Mouse (Mus musculus) erythroblast, embryonic 14.5 days (primary cell): Measurements from ENCODE around the gene Ror1. TPM values are rescaled to one million over a fixed set of nuclear protein-coding genes. Genes with fewer than 3 reads are reported as not detected.

Experiments used
- H3K27me3 ChIP-seq: 2 replicates; pipeline ENCODE4 v1.6.1; 2012; ENCODE audit warnings: inconsistent platforms; ENCODE audit not compliant: control insufficient read depth
- H3K36me3 ChIP-seq: 2 replicates; pipeline ENCODE4 v1.6.1; 2012; ENCODE audit warnings: mild to moderate bottlenecking, inconsistent platforms; ENCODE audit not compliant: control insufficient read depth
- H3K4me1 ChIP-seq: 2 replicates; pipeline ENCODE4 v1.6.1; 2012; ENCODE audit warnings: inconsistent platforms; ENCODE audit not compliant: control insufficient read depth
- H3K4me3 ChIP-seq: replicated peaks from 2 replicates; pipeline ENCODE3; 2012; ENCODE audit warnings: moderate library complexity, mild to moderate bottlenecking, inconsistent platforms
- H3K9me3 ChIP-seq: 2 replicates; pipeline ENCODE4 v1.6.1; 2012; ENCODE audit warnings: low read length, inconsistent platforms, mixed read lengths; ENCODE audit not compliant: control insufficient read depth
- GATA1 ChIP-seq: IDR thresholded peaks from 2 replicates; pipeline ENCODE4 v1.6.1; 2012; ENCODE audit warnings: low read length, inconsistent platforms, mixed read lengths
- TAL1 ChIP-seq: IDR thresholded peaks from 3 replicates; pipeline ENCODE4 v1.6.1; 2012; ENCODE audit warnings: low read length, inconsistent platforms, mixed read lengths
- polyA plus RNA-seq: library from polyadenylated mRNA; stranded (reverse); fragments of >175 nt; gene quantifications from 2 replicates; pipeline ENCODE4 v1.2.3, GENCODE M21; 2012

The Ror1 gene
- polyA plus RNA-seq, 1 experiment: not detected

GRCm38 (mm10) chr4:100321758-100322157 is 226.2 kb downstream of the Ror1 start:
- H3K4me3 ChIP-seq: no peak overlapping the region
- TF ChIP-seq GATA1 (no peak), TAL1 (no peak)
- no peaks in the 10 kb centered on the region for H3K27me3 ChIP-seq
- peaks cover 6% of the 10 kb centered on the region for H3K9me3 ChIP-seq
- no peaks in the 10 kb centered on the region for H3K4me1 ChIP-seq
- no peaks in the 10 kb centered on the region for H3K36me3 ChIP-seq

DNA sequence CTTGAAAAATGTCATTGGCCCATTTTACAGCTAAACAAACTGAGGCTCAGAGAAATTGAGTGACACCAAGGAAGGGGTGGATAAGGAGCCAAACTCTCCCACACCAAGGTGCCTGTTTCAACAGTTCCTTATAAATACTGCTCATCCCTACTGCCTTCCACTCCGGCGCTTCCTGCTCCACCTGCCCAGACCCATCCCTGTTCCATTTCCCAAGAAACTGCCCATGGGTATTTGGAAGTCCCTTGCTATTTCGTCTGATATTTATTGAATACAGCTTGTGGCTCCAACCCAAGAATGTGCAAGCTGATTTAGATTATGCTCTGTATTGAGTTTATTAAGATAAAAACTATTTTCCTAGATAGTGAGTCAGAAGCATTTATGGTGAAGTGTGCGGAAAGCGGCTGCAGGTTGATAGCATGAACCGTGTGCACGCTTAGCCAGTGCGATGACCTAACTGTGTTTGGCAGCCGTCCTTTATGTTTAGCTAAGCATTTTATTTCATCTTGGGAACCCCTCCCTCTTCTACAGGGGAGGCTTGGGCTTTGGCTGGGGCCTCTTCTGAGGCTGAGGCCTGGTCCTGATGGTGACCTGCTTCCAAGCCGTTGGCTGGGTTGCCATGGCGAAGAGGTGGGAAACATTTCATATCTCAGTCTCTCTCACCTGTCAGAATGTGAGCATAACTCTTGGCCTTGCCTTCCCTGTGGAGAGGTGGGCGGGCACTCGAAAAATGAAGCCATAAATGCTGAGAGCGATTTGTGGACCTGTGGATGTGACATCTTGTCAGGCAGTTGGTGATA is 229.3 kb downstream of the Ror1 start:
- Histone ChIP-seq H3K4me1 (no peaks in the 10 kb centered on the region), H3K36me3 (no peaks in the 10 kb centered on the region), H3K4me3 (no peak overlapping the region), H3K9me3 (no peaks in the 10 kb centered on the region), H3K27me3 (no peaks in the 10 kb centered on the region)
- TF ChIP-seq GATA1: no peak

DNA sequence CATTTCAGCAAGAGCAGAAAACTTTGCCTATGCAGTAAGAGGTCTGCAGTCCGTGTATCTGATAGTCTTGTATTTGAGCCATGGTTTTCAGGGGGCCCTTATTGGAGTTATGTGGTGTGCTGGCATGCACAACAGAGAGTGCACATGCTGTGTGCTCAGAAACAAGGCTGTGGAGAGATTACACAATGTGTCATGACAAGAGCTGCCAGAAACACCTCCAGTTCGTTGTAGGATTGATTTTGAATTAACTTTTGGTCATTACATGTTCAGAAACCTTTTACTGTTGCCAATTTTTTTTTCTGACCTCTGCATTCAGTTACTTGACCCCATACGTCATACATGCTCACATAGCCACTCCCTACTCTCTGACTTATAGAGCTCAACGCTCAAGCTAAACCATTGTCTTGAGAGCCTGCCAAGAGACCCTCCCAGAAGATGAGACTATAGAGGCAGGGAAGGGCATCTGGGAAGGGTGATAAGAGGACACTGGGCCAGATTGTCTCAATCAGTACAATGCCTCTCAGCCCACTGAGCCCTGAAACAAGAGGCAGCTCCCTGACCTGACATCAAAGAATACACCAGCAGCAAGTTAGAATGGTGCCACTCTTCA is 232.9 kb downstream of the Ror1 start:
- no peak overlapping the region for H3K4me3 ChIP-seq
- no peaks in the 10 kb centered on the region for H3K36me3 ChIP-seq
- TF ChIP-seq GATA1 (no peak), TAL1 (no peak)

DNA sequence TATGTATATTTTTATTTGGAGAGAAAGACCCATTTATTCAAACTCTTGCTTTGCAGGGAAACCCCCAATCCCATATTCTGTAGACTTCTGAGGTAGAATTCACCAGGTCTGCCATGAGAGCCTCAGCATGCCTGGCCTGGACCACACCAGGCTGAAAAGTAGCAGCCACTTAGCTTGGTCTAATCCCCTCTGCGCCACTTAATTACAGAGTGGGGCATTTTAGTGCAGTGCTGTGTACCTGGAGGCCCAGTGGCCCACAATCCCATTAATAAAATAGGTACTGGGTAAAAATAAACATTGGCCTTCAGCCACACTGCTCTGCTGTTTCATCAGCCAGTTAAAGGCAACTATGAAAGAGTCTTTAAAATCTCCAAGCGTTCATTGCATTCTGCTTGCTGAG is 239.6 kb downstream of the Ror1 start:
- Histone ChIP-seq H3K4me1 (no peaks in the 10 kb centered on the region), H3K36me3 (no peaks in the 10 kb centered on the region), H3K4me3 (no peak overlapping the region), H3K9me3 (peaks cover 2% of the 10 kb centered on the region; the same call in 1 of the 2 replicates), H3K27me3 (no peaks in the 10 kb centered on the region)
- TF ChIP-seq TAL1 (no peak), GATA1 (no peak)

More for the DNA sequence above, 232.9 kb downstream of the Ror1 start:
- Histone ChIP-seq H3K9me3 (no peaks in the 10 kb centered on the region), H3K4me1 (no peaks in the 10 kb centered on the region), H3K27me3 (no peaks in the 10 kb centered on the region)

DNA sequence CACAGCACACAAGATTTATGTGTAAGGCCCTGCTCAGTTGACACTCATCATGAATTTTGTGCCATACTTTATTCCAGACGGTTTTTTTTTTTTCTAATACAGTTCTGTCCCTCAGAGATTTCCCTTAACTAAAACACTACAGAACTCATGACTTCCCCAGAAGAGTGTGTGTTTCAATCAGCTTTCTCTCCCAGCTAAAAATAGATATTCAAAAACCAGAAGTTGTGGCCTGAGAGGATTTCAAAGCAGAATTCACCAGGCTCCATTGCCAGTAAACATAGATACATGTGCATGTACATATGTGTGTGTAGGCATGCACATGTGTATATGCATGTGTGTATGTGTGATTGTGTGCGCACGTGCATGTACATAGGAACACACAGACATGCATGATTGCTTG is 252.2 kb downstream of the Ror1 start:
- no peak for TF ChIP-seq GATA1
- no peak for TF ChIP-seq TAL1
- H3K4me3 ChIP-seq: no peak overlapping the region
- no peaks in the 10 kb centered on the region for H3K9me3 ChIP-seq
- H3K36me3 ChIP-seq: no peaks in the 10 kb centered on the region
- no peaks in the 10 kb centered on the region for H3K27me3 ChIP-seq
- H3K4me1 ChIP-seq: no peaks in the 10 kb centered on the region

DNA sequence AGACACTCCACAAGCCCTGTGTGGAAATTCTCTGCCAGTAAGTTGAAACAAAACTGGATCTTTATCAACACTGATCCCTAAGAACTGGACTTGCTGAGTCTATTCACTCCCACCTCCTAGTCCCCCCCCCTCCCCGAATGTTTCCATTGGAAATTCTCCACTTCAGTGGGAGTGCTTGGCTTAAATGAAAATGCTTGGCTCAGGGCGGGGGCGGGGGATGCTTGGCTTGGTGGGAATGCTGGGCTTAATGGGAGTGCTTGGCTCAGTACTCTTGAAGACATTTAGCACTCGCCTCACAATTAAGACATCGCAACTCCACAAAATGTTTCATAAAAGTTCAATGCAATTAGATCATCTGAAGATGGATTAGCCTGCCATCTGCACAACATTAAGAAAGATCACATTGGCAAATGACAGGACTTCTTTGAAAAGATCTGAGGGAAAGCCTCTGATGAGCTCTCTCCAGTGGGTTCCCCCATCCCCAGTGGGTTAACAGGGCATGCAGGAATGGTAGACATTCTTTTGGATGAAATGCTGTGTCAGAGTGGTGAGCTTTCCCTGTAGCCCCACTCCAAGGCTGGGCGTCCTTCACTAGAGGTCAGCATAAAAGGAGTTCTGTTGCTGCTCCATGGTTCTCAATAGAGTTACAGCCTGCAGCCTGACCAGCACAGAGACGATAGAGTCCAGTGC is 254.7 kb downstream of the Ror1 start:
- Histone ChIP-seq H3K36me3 (no peaks in the 10 kb centered on the region), H3K9me3 (no peaks in the 10 kb centered on the region), H3K4me3 (no peak overlapping the region), H3K27me3 (no peaks in the 10 kb centered on the region), H3K4me1 (no peaks in the 10 kb centered on the region)
- no peak for TF ChIP-seq GATA1
- no peak for TF ChIP-seq TAL1

DNA sequence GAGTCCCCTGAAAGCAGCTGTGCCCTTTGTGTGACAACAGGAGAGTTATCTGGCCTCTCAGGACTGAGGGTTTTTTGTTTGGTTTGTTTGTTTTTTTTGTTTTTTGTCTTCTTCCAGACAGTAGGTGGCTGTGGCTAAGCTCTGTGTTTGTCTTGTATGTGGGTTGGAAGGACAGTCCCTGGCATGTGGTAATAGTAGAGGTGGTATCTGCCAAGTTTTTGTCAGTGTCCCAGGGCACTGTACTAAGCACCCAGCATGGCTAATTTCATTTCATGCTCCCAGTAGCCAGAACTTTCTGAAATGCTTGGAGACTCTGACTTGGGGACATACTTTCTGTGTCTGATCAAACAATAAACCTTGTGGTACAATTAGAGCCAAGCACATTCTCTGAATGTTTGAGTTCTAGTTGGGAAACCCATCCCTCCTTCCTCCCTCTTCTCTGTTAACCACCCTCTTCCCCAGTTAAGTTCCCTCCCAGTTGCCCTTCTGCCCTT is 256.3 kb downstream of the Ror1 start:
- no peak overlapping the region for H3K4me3 ChIP-seq
- TF ChIP-seq GATA1 (no peak), TAL1 (no peak)
- H3K9me3 ChIP-seq: peaks cover 2% of the 10 kb centered on the region; the same call in 1 of the 2 replicates
- H3K27me3 ChIP-seq: no peaks in the 10 kb centered on the region
- no peaks in the 10 kb centered on the region for H3K36me3 ChIP-seq
- no peaks in the 10 kb centered on the region for H3K4me1 ChIP-seq

DNA sequence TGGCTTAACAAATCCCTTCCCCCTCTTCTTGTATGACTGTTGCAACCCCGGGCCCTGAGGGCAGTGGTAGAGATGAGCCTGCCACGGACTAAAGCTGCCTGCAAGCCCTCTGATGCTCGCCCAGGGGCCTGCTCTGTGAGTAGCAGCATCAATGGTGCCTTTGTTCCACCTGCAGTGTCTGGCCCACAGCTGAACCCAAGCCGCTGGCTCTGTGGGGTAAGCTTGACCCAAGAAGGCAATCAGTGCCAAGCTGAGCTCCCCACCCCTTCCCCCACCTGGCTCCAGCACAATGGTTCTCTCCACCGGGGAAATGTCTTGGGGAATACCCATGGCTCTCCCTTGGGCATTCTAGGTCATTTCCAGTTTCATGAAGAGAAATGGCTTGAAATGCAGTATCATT is 260.0 kb downstream of the Ror1 start:
- Histone ChIP-seq H3K27me3 (no peaks in the 10 kb centered on the region), H3K36me3 (no peaks in the 10 kb centered on the region), H3K4me1 (no peaks in the 10 kb centered on the region), H3K9me3 (peaks cover 2% of the 10 kb centered on the region; the same call in 1 of the 2 replicates), H3K4me3 (no peak overlapping the region)
- TF ChIP-seq TAL1 (no peak), GATA1 (no peak)

DNA sequence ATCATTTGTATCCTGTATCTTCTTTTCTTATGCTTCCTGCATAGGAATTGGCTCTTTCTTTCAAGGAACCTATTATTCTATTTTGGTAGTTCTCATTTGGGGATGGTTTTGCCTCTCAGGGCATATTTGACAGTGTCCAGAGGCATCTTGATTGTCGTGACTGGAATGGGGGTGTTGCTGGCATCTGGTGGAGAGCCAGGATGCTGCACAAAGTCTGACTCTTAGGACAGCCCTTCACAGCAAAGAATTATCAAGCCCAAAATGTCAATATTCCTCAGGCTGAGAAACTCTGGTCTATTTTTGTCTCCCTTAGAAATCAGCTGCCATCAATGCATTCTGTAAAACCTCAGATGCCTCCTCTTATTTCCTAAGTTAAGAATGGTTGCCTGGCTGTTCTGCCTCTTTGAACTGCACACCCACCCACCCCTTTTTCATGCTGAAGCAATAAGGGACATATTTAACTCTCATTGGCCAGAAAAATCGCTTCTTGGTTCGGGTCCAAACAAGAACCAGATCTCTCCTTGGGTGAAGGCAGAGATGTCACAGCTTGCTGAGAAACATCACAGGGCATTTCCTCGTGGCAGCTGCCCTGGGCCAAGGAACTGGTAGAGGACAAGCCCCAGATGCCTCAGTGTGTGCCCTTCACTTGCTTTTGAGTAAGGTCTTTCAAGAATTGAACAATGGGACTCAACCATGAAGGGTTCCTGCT is 262.4 kb downstream of the Ror1 start:
- Histone ChIP-seq H3K27me3 (no peaks in the 10 kb centered on the region), H3K4me1 (no peaks in the 10 kb centered on the region), H3K9me3 (peaks cover 5% of the 10 kb centered on the region; the same call in 1 of the 2 replicates), H3K36me3 (no peaks in the 10 kb centered on the region), H3K4me3 (no peak overlapping the region)
- TF ChIP-seq GATA1 (no peak), TAL1 (no peak)
